Mouse (Mus musculus) CD4-positive, CD25-positive, alpha-beta regulatory T cell, adult 2 months (primary cell): ENCODE measurements around the gene Zfp286.

Source experiments
- DNase-seq: peaks from one replicate; pipeline ENCODE4 v3.0.0-alpha.2; 2012; ENCODE audit warnings: low read depth, low spot score

Gene Zfp286

GRCm38 (mm10) chr11:62708252-62708651 is 81.0 kb downstream of the Zfp286 start:
- DNase-seq = no peak

- no peak for DNase-seq
Observed at GRCm38 (mm10) chr11:62706141-62706540, 83.1 kb downstream of the Zfp286 start.
